Mouse (Mus musculus) bone marrow macrophage, adult 2 months (primary cell): Measurements from ENCODE around the gene Slc25a51. TPM values are rescaled to one million over a fixed set of nuclear protein-coding genes. Genes with fewer than 3 reads are reported as not detected.

Experiments
- H3K27ac ChIP-seq: 2 replicates; pipeline ENCODE4 v1.5.1; 2012; ENCODE audit warnings: low read depth, low read length; ENCODE audit not compliant: insufficient read depth
- H3K4me1 ChIP-seq: 2 replicates; pipeline ENCODE4 v1.6.1; 2012; ENCODE audit warnings: low read length; ENCODE audit not compliant: control insufficient read depth, insufficient read depth
- H3K4me3 ChIP-seq: 2 replicates; pipeline ENCODE4 v1.5.1; 2012; ENCODE audit warnings: mild to moderate bottlenecking, low read length, moderate library complexity; ENCODE audit not compliant: insufficient read depth
- CTCF ChIP-seq: IDR thresholded peaks from 2 replicates; pipeline ENCODE4 v1.5.1; 2012; ENCODE audit warnings: low read depth, mild to moderate bottlenecking, low read length, moderate library complexity
- POLR2A ChIP-seq: IDR thresholded peaks from 2 replicates; pipeline ENCODE4 v1.6.1; 2012; ENCODE audit warnings: mild to moderate bottlenecking, low read depth, low read length, borderline replicate concordance
- polyA plus RNA-seq: library from polyadenylated mRNA; stranded (reverse); fragments of >200 nt; gene quantifications from 2 replicates; pipeline ENCODE4 v1.2.4, GENCODE M21; 2012; ENCODE audit not compliant: missing spikeins, insufficient read depth, insufficient read length

The Slc25a51 gene
- polyA plus RNA-seq, 1 experiment, result 54.6 TPM

DNA sequence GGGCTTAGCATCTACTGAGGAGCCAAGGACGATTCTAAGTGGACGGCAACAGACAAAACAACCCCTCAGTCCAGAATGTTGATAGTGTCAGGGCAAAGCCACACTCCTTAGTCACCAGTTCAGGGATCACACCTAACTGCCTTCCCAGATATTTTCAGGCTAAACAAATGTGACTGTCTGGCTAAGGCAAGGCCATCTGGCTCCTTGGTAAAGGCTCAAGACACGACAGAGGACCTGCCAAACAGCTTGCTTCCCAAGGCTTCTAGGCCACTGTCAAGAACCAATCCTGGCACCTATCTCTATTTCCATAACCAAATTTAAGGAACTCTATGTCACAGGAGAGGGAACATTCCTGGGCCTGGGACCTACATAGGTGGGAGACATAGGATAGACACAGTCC lies 22.8 kb upstream of the Slc25a51 start:
- H3K4me1 ChIP-seq, result no peaks in the 10 kb centered on the region
- TF ChIP-seq CTCF (no peak), POLR2A (no peak)

DNA sequence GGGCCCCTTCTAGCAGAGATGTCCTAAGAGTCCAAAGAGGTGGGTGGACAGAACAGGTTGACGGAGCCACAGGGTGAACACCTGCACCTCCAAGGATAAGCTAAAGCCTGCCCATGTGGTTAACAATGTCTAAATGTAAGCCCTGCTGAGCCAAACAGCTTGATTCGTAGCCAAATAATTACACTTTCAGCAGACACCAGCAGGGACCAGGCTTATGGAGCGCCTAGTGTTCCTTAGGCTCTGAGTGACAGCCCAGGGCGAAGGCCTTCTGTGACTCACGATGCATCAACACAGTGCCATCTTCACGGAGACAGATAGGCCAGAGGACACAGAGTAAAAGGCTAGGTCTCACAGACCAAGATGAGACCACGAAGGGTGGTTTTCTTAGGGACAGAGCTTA lies 20.9 kb upstream of the Slc25a51 start:
- Histone ChIP-seq H3K27ac (no peak overlapping the region), H3K4me1 (no peaks in the 10 kb centered on the region), H3K4me3 (no peak overlapping the region)
- TF ChIP-seq POLR2A (no peak), CTCF (no peak)

More for the DNA sequence above, 22.8 kb upstream of the Slc25a51 start:
- no peak overlapping the region for H3K27ac ChIP-seq
- H3K4me3 ChIP-seq, result no peak overlapping the region

DNA sequence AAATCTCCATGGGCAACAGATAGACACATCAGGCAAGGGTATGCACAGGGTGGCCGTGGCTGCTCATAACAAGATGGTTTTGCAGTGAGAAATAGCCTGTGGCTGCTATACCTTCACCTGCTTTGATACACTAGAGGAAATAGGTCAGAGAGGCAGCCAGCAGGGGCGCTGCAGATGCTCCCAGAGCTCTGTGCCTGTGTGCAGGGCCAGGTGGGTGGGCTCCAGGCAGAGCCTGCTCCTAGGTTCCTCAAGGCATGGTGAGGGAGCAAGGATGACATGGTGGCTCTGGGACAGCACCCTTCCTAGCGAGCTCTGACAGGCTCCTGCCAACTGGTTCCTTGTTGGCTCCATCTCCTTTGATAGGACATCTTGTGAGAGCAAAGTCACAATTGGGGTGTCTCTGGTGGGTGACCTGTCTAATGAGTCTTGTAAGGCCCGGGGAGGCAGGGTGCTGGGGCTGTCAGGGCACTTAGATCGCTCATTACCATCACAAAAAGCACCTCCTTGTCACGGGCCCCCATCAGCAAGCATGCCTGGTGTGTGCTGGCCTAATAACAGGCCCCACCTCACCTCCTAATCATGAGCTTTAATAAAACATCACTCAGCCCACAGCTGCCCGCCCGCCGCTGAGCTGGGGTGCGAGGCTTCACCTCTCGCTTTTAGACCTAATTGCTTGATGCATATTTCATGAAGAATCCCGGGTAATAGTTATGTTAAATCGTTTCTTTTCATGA lies 18.3 kb upstream of the Slc25a51 start:
- Histone ChIP-seq H3K4me3 (no peak overlapping the region), H3K4me1 (no peaks in the 10 kb centered on the region), H3K27ac (no peak overlapping the region)
- no peak for TF ChIP-seq CTCF
- TF ChIP-seq POLR2A, result no peak

DNA sequence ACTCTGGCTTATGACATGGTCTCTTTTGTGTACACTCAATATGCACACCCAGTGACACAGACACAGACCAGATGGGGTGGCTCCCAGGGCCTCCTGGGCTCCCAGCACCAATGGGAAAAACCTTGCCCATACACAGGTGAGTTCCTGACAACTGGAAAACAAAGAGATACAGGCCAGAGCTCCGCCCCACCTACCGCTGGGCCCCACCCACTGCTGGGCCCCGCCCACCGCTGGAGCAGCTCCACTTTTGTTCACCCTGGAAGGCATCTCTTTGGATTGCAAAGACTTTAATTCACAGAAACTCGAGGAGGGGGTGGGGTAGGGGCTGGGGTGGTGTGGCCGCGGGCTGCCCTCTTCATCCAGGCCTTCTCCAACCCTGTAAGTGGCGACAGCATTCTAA lies 14.8 kb upstream of the Slc25a51 start:
- Histone ChIP-seq H3K4me3 (no peak overlapping the region), H3K27ac (no peak overlapping the region), H3K4me1 (no peaks in the 10 kb centered on the region)
- TF ChIP-seq POLR2A, result no peak
- no peak for TF ChIP-seq CTCF

DNA sequence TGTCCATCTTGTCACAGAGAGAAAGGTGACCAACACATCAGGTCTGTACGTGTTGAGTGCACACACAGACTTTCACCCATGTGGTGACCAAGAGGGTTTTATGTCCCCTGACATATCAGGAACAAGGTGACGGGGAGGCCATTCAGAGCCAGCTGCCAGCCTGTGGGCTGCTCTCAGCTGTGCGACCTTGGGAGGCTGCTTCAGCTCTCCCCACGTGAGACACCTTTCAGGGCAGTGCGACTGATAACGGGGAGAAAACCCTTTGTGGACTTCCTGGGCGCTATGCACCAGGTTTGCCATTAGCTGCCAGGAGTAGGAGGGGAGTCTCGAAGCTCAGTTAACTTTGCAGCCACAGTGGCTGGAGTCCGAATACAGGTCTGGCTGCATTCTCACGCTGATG lies 14.1 kb upstream of the Slc25a51 start:
- TF ChIP-seq POLR2A (no peak), CTCF (no peak)
- no peak overlapping the region for H3K27ac ChIP-seq

DNA sequence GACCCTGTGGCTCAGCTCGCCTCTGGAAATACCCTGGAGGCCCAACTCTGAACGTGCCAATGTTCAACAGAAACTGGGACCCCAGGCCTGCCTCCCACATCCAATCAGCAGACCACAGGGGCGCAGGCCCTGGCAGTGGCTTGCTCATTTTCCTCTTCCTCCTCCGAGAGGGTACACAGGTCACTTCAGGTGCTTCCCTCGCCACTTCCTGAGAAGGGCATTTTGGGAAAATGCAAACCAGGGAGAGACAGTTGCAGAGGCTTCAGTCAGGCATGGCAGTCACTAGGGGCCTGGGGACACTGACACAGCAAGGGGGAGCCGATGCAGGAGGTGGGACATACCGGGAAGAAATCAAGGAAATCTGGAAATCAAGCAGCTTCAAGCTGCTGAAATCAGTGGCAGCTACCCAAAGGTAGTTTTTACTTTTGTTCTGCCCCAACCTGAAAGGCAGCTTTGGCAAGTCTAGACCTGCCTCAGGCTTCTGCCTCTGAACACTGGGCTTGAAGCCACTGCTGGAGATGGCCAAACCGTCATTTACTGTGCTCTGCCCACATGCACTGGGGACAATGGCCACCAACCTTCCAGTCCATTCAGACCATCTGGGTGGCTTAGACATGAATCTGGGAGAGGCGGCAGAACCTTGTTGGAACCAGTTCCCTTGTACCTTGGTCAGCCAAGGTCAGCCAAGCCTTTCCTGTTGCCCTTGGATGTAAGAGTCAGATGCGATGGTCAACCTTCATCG lies 13.1 kb upstream of the Slc25a51 start:
- H3K27ac ChIP-seq, result no peak overlapping the region
- H3K4me1 ChIP-seq, result no peaks in the 10 kb centered on the region

More for the DNA sequence above, 14.1 kb upstream of the Slc25a51 start:
- Histone ChIP-seq H3K4me1 (no peaks in the 10 kb centered on the region), H3K4me3 (no peak overlapping the region)

DNA sequence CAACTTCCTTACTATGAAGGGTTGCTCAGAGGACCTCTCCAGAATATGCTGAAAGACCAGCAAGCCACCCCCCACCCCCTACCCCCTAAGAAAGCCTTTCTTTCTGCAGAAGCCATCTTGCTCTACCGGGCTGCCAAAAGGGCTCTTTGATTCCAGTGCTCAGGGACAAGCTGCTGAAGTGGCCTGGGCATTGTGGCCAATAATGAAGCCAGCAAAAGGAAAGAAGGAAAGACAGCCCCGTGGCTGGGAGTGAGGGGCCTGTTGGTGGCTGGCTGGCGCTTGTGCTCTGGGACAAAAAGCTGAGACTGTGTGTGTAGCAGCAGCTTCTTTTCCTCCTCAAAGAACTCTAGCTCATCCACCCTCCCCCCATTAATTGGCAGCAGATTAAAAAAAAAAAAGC lies 12.2 kb upstream of the Slc25a51 start:
- no peak overlapping the region for H3K4me3 ChIP-seq
- no peaks in the 10 kb centered on the region for H3K4me1 ChIP-seq
- H3K27ac ChIP-seq, result no peak overlapping the region
- TF ChIP-seq POLR2A (no peak), CTCF (no peak)

More for the DNA sequence above, 13.1 kb upstream of the Slc25a51 start:
- H3K4me3 ChIP-seq, result no peak overlapping the region
- TF ChIP-seq CTCF (no peak), POLR2A (no peak)

DNA sequence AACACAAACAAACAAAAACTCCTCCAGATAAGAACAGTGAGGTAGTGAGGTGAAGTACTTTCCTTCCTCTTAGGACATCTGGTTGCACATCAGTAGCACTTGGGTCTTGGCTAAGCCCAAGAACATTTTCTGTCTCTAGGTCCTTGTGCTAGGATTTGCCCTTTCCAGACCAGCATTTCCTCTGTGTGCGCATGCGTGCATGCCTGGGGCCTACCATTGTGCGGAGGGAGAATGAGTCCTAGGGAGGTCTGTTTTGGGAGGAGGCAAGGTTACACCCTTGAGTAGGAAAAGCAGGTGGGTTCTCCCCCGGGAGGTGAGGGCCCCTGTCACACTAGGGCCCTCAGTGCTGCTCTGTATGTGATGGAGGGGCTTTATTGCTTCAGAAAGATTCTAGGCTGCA lies 10.5 kb upstream of the Slc25a51 start:
- no peak overlapping the region for H3K27ac ChIP-seq
- no peaks in the 10 kb centered on the region for H3K4me1 ChIP-seq
- TF ChIP-seq CTCF (no peak), POLR2A (no peak)
- no peak overlapping the region for H3K4me3 ChIP-seq

DNA sequence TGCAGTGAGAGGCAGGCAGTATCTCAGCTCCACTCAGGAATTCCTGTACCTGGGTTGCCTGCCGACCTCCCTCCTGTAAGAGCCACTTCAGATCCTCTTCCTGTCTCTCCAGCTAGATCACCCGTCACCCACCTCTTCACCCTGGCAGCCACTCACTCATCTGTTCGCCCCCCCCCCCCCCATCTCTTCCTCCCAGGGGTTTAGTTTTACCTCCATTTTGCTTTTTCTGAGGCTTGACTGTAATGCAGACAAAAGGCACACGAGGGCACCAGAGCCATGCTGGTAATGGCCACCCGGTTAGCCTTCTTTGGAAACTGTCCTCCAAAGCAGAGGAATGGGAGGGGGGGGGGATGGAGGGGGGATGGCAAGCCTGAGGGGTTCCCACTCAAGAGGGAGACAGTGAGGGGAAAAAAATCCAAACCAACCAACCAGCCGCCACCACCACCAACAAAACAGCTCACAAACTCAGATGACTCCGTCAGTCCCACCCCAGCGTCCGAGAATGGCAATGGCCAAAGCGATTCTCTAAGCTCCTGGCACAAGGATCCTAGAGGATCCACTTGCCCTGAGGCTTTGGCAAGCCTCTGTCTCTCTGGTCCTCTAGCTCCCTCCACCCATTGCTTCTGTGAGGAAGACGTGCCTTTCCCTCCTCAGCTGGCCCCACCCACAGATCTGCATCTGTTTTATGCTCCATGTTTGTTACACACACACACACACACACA lies 9.8 kb upstream of the Slc25a51 start:
- TF ChIP-seq CTCF (peak; percentile 72), POLR2A (no peak)
- Histone ChIP-seq H3K4me1 (no peaks in the 10 kb centered on the region), H3K4me3 (no peak overlapping the region)

More for the DNA sequence above, 9.8 kb upstream of the Slc25a51 start:
- H3K27ac ChIP-seq, result no peak overlapping the region
